Mouse (Mus musculus): ENCODE data around the gene Itpr2. TPM values are rescaled to one million over a fixed set of nuclear protein-coding genes. Genes with fewer than 3 reads are reported as not detected.

Gene Itpr2
- total RNA-seq, 2 experiments from 2014 or later = 6.0 to 15.1 TPM

- ATAC-seq (replicated peaks; ENCODE audit: poor library complexity, severe bottlenecking) = no peak
Observed at GRCm38 (mm10) chr6:146135291-146135690, 366.7 kb downstream of the Itpr2 start.

- ATAC-seq (replicated peaks; ENCODE audit: poor library complexity, severe bottlenecking) = no peak
Observed at GRCm38 (mm10) chr6:146133921-146134320, 368.1 kb downstream of the Itpr2 start.

- ATAC-seq (replicated peaks; ENCODE audit: poor library complexity, severe bottlenecking) = no peak
Observed at GRCm38 (mm10) chr6:146129066-146129465, 373.0 kb downstream of the Itpr2 start.

GRCm38 (mm10) chr6:146126823-146127681, 375.0 kb downstream of the Itpr2 start:
- ATAC-seq (replicated peaks; ENCODE audit: poor library complexity, severe bottlenecking) = peak; percentile 32; the same call in 1 of the 2 replicates

DNA sequence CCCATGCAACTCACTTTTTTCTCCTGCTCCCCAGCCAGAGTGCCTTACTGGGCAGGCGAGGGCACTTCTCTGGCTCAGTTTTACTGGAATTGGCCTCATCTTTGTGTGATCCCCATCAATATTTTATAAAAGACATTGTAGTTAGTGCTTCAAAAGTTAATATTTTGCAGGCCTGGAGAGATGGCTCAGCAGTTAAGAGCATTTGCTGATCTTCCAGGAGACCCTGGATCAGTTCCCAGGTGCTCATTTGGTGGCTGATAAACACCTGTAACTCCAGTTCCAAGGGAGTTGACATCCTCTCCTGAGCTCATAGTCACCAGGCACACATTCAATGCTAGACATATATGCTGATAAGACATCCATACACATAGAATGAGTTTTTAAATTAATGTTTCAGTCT, 376.4 kb downstream of the Itpr2 start:
- ATAC-seq (replicated peaks; ENCODE audit: poor library complexity, severe bottlenecking) = no peak

DNA sequence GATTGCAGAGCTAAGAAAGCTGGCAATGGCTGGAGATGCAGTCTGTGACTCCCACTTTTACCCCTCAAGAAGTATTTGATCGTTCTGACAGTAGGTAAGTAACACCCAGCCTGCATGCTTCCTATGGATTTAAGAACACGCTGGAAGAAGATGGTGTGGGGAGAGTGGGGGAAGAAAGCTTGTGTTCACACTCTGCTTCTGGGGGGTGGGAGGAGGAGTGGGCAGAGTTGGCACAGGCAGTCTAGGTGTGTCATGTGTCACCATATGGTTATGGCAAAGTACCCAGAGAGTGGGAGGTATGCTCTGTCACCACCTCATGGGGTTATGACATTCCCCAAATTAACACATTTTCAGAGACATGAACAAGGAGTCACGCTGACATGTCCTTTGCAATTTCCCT, 377.5 kb downstream of the Itpr2 start:
- no peak for ATAC-seq (replicated peaks; ENCODE audit: poor library complexity, severe bottlenecking)

DNA sequence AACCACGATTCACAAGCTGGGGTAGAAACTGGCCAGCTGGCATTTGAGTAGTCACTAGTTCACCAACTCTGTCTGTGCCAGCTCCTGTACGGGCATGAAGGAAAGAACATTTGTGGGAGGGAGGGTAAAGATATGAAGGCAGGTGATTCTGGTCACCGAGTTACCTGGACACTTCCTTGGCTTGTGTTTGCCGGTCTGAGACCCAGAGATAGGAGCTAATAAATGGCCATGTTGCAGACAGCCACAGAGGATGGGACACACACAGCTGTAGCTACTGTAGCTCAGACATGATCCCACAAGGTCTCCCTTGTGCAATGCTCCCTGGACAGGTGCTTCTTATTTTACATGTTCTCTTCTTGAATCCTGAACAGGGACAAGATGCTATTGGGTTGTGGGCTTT, 378.4 kb downstream of the Itpr2 start:
- no peak for ATAC-seq (replicated peaks; ENCODE audit: poor library complexity, severe bottlenecking)

- ATAC-seq (replicated peaks; ENCODE audit: poor library complexity, severe bottlenecking) = peak; percentile 98
Observed at GRCm38 (mm10) chr6:146120172-146120571, 381.9 kb downstream of the Itpr2 start.

DNA sequence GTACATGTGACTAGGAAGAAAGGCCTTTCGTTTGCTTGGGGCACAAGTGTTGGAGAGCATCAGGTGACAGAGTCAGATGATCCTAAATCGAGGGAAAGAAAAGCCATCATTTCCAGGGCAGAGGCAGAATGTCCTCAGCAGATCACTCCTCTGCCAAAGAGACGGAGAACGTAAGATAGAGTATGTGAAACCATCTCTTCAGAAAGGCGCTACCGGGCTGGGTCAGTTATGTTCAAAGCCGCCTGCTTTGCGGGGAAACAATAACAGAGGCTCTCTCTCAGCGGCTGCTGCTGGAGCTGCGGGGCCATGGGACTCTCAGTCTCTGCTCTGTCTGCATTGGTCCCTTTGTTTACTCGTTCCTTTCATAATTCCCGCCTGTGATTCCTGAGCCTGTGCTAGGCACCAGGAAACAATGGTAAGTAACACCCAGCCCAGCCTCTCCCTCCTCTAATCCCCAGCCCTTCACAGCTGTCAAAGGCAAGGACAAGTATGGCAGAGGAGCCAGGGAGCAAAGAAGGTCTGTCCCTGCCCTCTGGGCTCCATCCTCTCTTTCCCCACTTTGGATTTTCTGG, 387.2 kb downstream of the Itpr2 start:
- no peak for ATAC-seq (replicated peaks; ENCODE audit: poor library complexity, severe bottlenecking)

- no peak for ATAC-seq (replicated peaks; ENCODE audit: poor library complexity, severe bottlenecking)
Observed at GRCm38 (mm10) chr6:146114071-146114470, 388.0 kb downstream of the Itpr2 start.

DNA sequence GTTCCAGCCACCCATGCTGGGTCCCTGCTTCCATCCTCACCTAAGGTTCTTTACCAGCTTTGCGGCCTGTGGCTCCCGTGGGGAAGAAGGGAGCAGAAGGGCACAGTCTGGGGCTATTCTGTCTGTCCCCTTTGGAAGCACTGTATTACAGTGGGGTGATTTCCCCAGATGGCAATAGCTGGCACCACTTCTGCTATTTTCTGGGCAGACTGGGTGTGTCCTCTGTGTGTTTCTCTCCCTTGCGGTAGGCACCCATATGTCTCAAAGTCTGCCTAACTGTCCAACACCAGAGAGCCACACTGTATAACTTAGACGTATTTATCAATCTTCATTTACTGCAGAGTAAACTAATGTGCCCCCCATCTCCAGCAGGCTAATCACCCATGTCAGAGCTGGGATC, 388.9 kb downstream of the Itpr2 start:
- ATAC-seq (replicated peaks; ENCODE audit: poor library complexity, severe bottlenecking) = peak; percentile 99

DNA sequence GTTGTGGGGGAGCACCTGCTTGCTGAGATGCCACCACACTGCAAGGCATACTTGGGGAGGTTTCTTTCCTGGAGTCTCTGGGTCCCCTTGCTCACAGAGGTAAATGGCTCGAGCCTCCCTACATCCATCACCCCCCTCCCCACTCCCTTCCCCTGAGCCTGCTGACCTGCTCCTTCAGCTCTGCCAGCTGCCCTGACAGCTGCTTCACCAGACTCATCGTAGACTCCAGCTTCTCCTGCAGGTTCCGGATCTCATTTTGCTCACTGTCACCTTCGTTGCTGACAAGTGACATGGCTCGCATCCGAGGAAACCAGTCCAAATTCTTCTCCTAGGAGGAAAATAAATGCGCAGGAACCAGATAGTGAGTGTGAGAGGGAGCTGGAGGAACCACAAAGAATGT, 389.8 kb downstream of the Itpr2 start:
- ATAC-seq (replicated peaks; ENCODE audit: poor library complexity, severe bottlenecking) = no peak

GRCm38 (mm10) chr6:146111781-146112180, 390.2 kb downstream of the Itpr2 start:
- ATAC-seq (replicated peaks; ENCODE audit: poor library complexity, severe bottlenecking) = no peak

GRCm38 (mm10) chr6:146110832-146111741, 390.9 kb downstream of the Itpr2 start:
- ATAC-seq (replicated peaks; ENCODE audit: poor library complexity, severe bottlenecking) = no peak

DNA sequence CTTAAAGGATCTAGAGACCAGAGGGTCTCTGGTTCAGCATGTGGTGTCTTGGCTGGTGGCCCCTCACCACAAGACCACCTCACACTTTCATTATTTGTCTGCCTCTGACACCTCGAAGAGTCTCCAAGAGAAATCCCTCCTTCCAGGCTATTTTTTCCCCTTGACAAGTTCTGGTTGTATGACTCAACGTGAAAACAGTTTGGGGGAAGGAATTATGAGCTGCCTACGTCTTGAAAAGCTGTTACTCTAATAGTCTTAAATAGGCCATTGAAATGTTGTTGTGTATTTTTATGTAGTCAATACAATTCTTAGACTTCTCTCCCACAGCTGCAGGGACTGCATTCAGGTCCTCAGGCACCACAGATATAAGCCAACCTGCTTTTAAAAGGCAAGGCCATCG, 391.6 kb downstream of the Itpr2 start:
- ATAC-seq (replicated peaks; ENCODE audit: poor library complexity, severe bottlenecking) = no peak

GRCm38 (mm10) chr6:146108695-146109094, 393.3 kb downstream of the Itpr2 start:
- ATAC-seq (replicated peaks; ENCODE audit: poor library complexity, severe bottlenecking) = no peak

- ATAC-seq (replicated peaks; ENCODE audit: poor library complexity, severe bottlenecking) = peak; percentile 99
Observed at GRCm38 (mm10) chr6:146107117-146107832, 394.7 kb downstream of the Itpr2 start.

- ATAC-seq (replicated peaks; ENCODE audit: poor library complexity, severe bottlenecking) = no peak
Observed at GRCm38 (mm10) chr6:146083056-146083961, 418.7 kb downstream of the Itpr2 start.

GRCm38 (mm10) chr6:146082476-146082875, 419.5 kb downstream of the Itpr2 start:
- no peak for ATAC-seq (replicated peaks; ENCODE audit: poor library complexity, severe bottlenecking)
